Mouse (Mus musculus) embryonic fibroblast, embryonic 13.5 days (primary cell): ENCODE measurements at regions not wholly inside any gene's neighbourhood (a gene's known extent, or its start where the extent isn't known, plus 50 kb on each side); places are given as distances from the start of the nearest gene placed in this dataset.
"Not testable (repeated sequence)": the region's sequence is repeated elsewhere in the genome, so short reads cannot be mapped to it uniquely, and the experiment has no call there.

Experiments used
- H3K27ac ChIP-seq: 2 replicates; pipeline ENCODE4 v1.5.1; 2012; ENCODE audit warnings: low read length, control low read depth, inconsistent platforms; ENCODE audit not compliant: insufficient read depth
- H3K4me1 ChIP-seq: 2 replicates; pipeline ENCODE4 v1.6.1; 2011; ENCODE audit warnings: low read length; ENCODE audit not compliant: control insufficient read depth, insufficient read depth
- H3K4me3 ChIP-seq: 2 replicates; pipeline ENCODE4 v1.5.1; 2011; ENCODE audit warnings: mild to moderate bottlenecking, control low read depth, low read length; ENCODE audit not compliant: insufficient read depth
- CTCF ChIP-seq: IDR thresholded peaks from 2 replicates; pipeline ENCODE4 v1.5.1; 2011; ENCODE audit warnings: mild to moderate bottlenecking, control low read depth, low read length, moderate library complexity, borderline replicate concordance; ENCODE audit not compliant: insufficient read depth
- POLR2A ChIP-seq: IDR thresholded peaks from 2 replicates; pipeline ENCODE4 v1.6.1; 2011; ENCODE audit warnings: low read depth, mild to moderate bottlenecking, control low read depth, low read length, moderate library complexity

DNA sequence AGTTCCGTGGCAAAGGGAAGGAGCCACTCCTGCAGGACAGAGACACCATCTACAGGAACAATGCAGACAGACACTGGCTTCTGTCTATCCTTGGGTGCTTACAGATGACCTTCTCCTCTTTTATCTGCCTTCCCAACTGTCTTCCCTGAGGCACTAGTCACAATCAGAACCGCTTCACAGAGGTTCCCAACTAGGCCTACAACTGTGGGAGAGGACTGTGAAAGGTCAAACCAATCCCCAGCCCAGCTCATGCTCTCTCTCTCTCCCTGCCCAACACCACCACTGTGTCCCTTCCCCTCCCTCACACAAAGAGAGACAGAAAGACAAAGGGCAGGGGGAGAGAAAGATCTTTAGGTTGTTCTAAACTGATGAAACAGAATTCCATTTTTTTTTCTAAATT, 61.3 kb downstream of the Tmem17 start:
- Histone ChIP-seq H3K4me1 (no peaks in the 10 kb centered on the region), H3K27ac (no peak overlapping the region), H3K4me3 (no peak overlapping the region)
- TF ChIP-seq CTCF (no peak), POLR2A (no peak)

DNA sequence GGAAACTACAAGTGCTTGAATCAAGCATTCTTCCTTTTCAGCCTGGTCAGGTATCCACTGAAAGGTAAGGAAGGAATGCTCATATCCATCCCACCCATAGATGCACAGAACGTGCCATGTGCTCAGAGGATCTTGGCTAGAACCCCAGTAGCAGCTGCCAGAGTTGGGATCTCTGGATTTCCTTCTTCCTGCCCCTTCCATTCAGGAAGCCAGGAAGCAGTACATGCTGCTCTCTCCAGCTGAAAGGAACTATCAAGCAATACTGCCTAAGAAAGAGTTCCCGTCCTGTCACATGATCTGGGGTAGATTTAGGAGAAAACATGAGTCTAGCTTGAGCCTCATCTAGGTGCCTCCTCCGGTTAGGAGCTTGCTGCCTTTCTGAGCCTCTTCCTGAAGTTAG, 61.9 kb downstream of the Tmem17 start:
- no peaks in the 10 kb centered on the region for H3K4me1 ChIP-seq
- H3K4me3 ChIP-seq: no peak overlapping the region
- TF ChIP-seq CTCF: no peak
- no peak for TF ChIP-seq POLR2A

DNA sequence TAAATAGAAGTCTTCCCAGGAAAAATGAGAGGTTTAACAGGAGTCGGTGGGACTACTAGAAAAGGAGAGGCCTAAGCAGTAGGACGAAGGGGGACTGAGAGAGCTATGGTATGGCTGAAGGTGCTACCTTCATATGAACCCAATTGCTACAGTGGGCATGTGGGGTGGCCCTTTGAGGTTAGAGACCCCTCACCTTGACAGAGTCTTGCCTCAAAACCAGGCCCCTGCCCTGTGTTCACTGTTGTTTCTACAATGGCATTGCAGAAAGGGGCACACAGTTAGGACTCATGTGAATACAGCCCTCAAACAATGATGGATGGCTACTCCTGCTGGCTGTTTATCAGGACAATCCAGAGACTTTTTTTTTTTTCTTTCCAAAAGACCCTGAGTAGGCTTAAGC, 62.6 kb downstream of the Tmem17 start:
- Histone ChIP-seq H3K4me3 (no peak overlapping the region), H3K27ac (no peak overlapping the region), H3K4me1 (no peaks in the 10 kb centered on the region)
- TF ChIP-seq CTCF (no peak), POLR2A (no peak)

More for the DNA sequence above, 61.9 kb downstream of the Tmem17 start:
- H3K27ac ChIP-seq: no peak overlapping the region

DNA sequence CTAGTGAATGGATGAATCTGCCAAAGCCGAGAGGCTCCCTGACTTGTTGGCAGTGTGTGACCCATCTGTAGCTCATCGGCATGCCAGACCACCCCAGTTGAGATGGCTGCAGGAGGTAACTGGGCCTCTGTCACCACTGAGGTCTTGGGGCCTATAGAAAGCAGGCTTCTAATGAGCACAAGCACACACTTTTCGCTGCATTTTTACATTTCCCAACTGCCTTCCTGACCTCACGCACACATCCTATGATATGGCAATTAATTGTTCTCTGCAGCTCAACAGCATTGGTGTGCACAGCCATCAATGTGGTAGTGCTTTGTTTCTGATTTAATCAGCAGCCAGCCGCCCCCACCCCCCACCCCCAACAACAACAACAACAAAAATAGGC, 72.2 kb downstream of the Tmem17 start:
- Histone ChIP-seq H3K4me1 (0 out of 2 replicates have a peak, but pooled peaks cover 3% of the 10 kb centered on the region), H3K4me3 (no peak overlapping the region), H3K27ac (no peak overlapping the region)
- TF ChIP-seq CTCF (no peak), POLR2A (no peak)

DNA sequence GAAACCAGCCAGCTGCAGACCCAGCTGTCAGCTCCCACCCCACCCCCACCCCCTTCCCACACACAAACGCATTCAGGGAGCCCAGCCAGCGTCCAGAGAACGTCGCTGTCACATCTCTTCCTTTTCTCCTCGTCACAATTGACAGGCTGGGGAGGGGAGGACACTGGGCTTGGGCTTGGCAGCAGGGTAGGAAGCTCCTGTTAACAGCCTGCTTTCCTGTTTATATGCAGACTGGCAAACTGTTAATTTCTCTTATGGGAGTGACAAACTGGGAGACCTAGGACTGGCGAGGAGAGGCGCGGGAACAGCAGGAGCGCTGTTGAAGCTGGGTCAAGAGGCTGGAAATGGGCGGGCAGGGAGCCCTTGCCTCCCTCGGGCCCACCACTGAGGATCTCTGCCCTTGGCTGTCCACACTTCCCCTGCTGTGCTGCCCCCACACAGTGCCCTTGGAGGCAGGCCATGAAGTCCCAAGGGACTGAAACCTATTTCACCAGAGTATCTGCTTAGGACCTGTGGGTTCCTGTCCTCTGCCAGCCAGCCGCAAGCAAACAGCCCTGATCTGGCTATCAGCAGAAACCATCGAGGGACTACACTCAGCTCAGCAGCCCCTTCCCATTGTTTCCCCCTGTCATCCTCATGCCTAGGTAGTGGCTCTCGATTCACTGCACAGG, 72.7 kb downstream of the Tmem17 start:
- no peak overlapping the region for H3K27ac ChIP-seq
- TF ChIP-seq POLR2A: no peak
- no peak for TF ChIP-seq CTCF
- H3K4me1 ChIP-seq: 0 out of 2 replicates have a peak, but pooled peaks cover 3% of the 10 kb centered on the region
- H3K4me3 ChIP-seq: no peak overlapping the region

DNA sequence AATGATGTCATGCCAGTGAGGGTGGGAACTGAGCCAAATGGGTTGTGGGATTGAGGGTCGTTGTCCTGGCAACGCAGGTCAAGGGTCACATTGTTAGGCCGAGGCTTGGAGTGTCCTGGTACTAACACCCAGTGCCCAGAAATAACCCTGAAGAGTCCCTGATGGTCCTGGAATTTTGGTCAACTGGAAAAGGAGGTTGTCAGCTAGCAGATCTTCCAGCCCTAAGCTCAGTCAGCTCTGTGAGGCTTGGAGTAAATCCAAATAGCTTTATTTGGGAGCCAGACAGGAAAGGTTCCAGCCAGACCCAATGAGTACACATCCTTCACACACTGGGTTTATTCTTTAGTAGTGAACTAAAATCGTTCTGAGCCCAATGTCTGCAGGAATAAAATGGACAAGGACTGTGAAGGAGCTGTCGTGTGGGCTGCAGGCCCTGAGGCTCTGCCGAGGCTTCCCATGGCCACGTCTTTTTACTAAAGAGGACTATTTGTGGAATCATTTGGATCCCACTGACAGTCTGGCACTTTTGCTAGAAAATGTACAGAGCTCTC, 75.9 kb downstream of the Tmem17 start:
- Histone ChIP-seq H3K27ac (peak overlapping the region; percentile 54), H3K4me1 (0 out of 2 replicates have a peak, but pooled peaks cover 3% of the 10 kb centered on the region), H3K4me3 (no peak overlapping the region)
- TF ChIP-seq POLR2A (no peak), CTCF (no peak)

DNA sequence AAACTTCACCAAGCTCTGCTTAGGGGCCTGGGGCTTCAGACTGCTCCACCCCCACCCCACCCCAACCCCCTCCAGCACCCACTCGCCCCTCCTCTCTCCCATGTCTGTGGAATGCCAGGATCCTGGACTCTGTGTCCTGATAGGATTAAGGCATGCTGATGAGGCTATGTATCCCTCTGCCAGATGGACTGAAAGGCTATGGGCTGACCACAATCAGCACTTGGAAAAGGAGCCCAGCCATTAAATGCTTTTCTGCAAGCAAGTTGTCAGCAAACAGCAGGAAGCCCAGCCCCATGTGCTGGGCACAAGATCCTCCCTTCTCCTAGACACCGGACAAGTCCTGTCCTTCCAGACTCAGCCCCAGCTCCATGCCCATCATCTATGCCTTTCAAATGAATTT, 76.7 kb downstream of the Tmem17 start:
- Histone ChIP-seq H3K27ac (peak overlapping the region; percentile 35; the same call in 1 of the 2 replicates), H3K4me3 (no peak overlapping the region), H3K4me1 (0 out of 2 replicates have a peak, but pooled peaks cover 3% of the 10 kb centered on the region)
- no peak; the same call in 1 of the 2 replicates for TF ChIP-seq POLR2A
- TF ChIP-seq CTCF: no peak

DNA sequence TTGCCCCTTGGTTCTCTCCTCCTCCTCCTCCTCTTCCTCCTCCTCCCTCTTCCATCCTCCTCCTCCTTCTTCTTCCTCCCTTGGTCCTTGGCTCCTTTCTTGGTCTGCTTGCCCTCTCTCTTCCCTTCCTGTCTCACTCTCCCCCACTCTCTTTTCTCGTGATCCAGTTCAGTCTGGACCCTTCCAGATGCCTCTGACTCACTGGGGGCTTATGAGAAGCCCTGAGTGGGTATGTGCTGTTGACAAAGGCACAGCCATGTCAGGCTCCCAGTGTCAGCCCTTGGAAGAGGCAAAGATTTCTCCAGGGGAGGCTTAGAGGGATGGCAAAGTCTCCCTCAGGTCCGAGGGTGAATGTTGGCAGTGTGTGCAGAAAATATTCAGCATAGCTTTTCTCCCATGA, 78.0 kb downstream of the Tmem17 start:
- H3K27ac ChIP-seq: no peak overlapping the region
- no peak for TF ChIP-seq CTCF
- TF ChIP-seq POLR2A: no peak
- H3K4me1 ChIP-seq: 0 out of 2 replicates have a peak, but pooled peaks cover 3% of the 10 kb centered on the region
- H3K4me3 ChIP-seq: no peak overlapping the region

DNA sequence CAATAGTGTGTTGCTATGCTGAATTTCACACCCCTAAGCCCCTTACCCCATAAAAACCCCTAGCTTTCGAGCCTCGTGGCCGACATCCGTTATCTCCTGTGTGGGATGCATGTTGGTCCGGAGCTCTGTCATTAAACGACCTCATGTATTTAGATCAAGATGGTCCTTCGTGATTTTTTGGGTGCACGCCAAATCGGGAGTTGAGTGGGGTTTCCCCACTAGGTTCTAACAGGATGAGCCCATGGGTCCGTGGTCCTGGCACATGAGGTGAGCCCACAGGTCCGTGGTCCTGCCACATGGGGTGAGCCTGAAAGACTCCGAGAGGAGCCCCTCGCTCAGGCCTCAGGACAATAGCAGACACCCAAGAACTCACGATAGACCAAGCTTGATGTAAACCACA, 79.2 kb downstream of the Tmem17 start:
- not testable (repeated sequence) for H3K27ac ChIP-seq, H3K4me3 ChIP-seq, H3K4me1 ChIP-seq

DNA sequence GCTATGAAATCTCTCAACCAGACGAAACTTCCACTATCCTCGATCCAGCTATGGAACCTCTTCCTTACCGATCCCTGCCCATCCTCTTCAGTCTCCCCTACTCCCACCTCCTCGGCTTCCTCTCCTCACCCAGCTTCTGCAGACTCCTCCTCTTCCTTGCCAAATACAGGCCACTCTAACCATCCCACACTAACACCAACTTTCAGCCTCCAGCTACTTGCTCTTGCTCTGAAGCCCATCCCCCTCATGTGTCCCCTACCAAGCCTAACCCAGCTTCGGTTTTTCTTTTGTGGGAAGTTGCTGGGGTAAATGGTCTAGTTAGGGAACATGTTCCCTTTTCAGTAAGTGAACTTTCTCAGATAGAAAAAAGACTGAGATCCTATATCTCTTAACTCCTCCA, 80.8 kb downstream of the Tmem17 start:
- no peak overlapping the region for H3K27ac ChIP-seq
- no peaks in the 10 kb centered on the region for H3K4me1 ChIP-seq
- no peak for TF ChIP-seq POLR2A
- TF ChIP-seq CTCF: no peak
- no peak overlapping the region for H3K4me3 ChIP-seq

DNA sequence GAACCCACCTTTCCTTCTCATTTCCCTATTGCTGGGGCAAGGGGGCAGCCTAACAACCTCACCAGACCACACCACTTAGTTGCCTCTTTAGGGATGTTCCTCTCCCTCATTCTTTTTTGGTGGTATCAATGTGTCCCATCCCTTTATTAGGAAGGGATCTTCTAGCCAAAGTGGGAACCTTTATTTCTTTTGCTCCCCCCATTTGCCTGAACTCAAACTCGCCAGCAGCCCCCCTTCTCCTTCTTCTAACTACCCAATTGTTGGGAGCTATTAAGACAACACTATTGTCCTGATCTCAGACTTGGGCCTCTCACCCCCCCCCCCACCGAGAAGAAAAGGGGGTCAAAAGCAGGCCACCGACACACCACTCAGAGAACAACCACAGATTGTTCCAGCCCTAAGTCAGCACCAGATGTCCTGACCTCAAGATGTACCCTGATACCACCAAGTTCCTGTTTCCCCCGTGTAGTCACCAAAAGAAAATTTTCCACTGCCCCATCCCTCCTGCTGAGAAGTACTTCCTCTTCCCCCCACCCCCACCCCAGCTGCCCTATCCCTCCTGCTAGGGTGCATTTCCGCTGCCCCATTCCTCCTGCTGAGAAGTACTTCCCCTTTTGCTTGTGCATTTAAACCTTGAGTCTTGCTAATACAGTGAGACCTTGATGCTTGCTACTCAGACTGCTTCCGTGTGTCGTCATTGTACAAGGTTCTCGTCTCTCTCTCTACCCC, 84.4 kb downstream of the Tmem17 start:
- no peak for TF ChIP-seq POLR2A
- no peak for TF ChIP-seq CTCF
- Histone ChIP-seq H3K4me3 (no peak overlapping the region), H3K4me1 (no peaks in the 10 kb centered on the region), H3K27ac (no peak overlapping the region)
